In the genomic region with DNA sequence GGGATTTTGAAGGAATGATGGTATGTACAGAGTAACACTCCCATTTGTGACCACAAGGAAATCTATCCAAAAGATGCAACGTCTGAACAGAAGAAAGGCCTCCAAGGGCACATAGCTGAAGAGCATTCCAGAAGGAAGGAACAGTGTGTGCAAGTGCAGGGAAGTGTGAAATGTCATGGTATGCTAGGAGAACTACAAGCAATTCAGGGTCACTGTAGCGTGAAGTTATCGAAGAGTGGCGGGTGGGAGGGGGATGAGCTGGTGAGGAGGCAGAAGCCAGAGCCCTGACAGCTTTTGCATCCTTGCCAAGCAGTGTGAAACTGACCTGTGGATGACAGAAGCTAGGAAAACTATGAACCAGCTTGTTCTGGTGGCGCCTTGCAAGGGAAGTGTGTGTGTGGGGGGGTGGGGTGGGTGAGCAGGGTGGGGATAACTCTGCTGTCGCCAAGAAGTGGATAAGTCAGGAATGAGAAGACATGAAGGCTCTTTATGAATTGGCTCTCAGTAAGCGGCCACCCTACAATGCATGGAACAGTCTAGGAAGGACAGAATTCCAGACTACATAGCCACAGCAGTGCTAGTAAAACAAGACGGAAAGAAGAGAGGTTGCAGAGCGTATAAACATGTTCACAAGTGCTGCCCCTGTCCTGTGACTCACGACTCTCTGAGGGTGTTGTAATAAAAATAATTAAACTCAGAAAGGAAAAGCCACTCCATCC, we compare ENCODE assay signal across 11 mouse cellular contexts.
DNase-seq lines count a peak whose midpoint lies in the region; ATAC-seq and TF ChIP-seq lines count a peak whose summit lies in the region.
"Had no signal": no experiment of that assay in that cellular context is flagged by ENCODE, and none has a peak within 500 bp of the region (broad histone marks: within the 10 kb centered on the region; RNA-seq: fewer than 3 reads in every experiment).

No protein-coding gene starts in this region.

- 57% methylated on average over 10 of the region's 10 CpGs for WGBS in lung, postnatal 0 days
- whole genome bisulfite sequencing in hindbrain, embryonic 11.5 days, result 53% methylated on average over 10 of the region's 10 CpGs

- ATAC-seq in lung, postnatal 0 days, result peak; percentile 57
- ATAC-seq in hindbrain, embryonic 11.5 days (ENCODE audit: low FRiP score), result peak; percentile 86

- no peaks in the 10 kb centered on the region for H3K9me3 ChIP-seq in lung, postnatal 0 days (ENCODE audit: low read length)
- no peaks in the 10 kb centered on the region for H3K9me3 ChIP-seq in hindbrain, embryonic 11.5 days (ENCODE audit: control insufficient read depth, low read length)

- no peak overlapping the region for H3K4me2 ChIP-seq in lung, postnatal 0 days (replicated peaks; ENCODE audit: low read depth, low read length)
- no peak overlapping the region for H3K4me2 ChIP-seq in hindbrain, embryonic 11.5 days (replicated peaks; ENCODE audit: low read depth, low read length)

- H3K4me1 ChIP-seq in lung, postnatal 0 days (ENCODE audit: insufficient read depth, low read depth, low read length), result no peaks in the 10 kb centered on the region
- no peaks in the 10 kb centered on the region for H3K4me1 ChIP-seq in hindbrain, embryonic 11.5 days (replicated peaks; ENCODE audit: control insufficient read depth, insufficient read depth, low read length)

- H3K4me3 ChIP-seq in lung, postnatal 0 days (ENCODE audit: low read depth, low read length), result no peak overlapping the region
- H3K4me3 ChIP-seq in hindbrain, embryonic 11.5 days (ENCODE audit: low read depth, low read length), result no peak overlapping the region

- H3K27ac ChIP-seq in lung, postnatal 0 days (ENCODE audit: low read length), result no peak overlapping the region
- no peak overlapping the region for H3K27ac ChIP-seq in hindbrain, embryonic 11.5 days (ENCODE audit: low read depth, low read length)

- H3K27me3 ChIP-seq in lung, postnatal 0 days (replicated peaks; ENCODE audit: insufficient read depth, low read length), result no peaks in the 10 kb centered on the region
- no peaks in the 10 kb centered on the region for H3K27me3 ChIP-seq in hindbrain, embryonic 11.5 days (ENCODE audit: control insufficient read depth, insufficient read depth, low read length)
- H3K27me3 ChIP-seq: CH12.LX had no signal

- no peak; the same call in 1 of the 2 replicates for TF ChIP-seq CTCF in lung, postnatal 0 days (IDR thresholded peaks at IDR 0.05)

- DNase-seq in lung, postnatal 0 days (ENCODE audit: low spot score), result peak; percentile 45
- DNase-seq in lung, postnatal 25 days (ENCODE audit: low spot score), result no peak
- peak; percentile 55 for DNase-seq in hindbrain, embryonic 11.5 days (ENCODE audit: low spot score)
- DNase-seq in kidney, postnatal 25 days, result peak; percentile 6 to 49
- DNase-seq in retina, embryonic 14.5 days (ENCODE audit: low spot score), result peak; percentile 85
- no peak for DNase-seq in spleen, postnatal 14 days (ENCODE audit: low spot score in 2 of 2)
- DNase-seq in frontal cortex, postnatal 36 days (ENCODE audit: low spot score in 2 of 2), result no peak
- DNase-seq in liver, result no peak
- DNase-seq: spleen, adult 18-20 months; thymus, postnatal 25 days had no signal

- TF ChIP-seq EP300 in lung, postnatal 0 days (IDR thresholded peaks at IDR 0.05), result 0 out of 2 replicates have a peak, but pooled peaks have one; percentile 27

- no peaks in the 10 kb centered on the region for H3K36me3 ChIP-seq in lung, postnatal 0 days (ENCODE audit: insufficient read depth, low read length)
- H3K36me3 ChIP-seq in hindbrain, embryonic 11.5 days (ENCODE audit: control insufficient read depth, insufficient read depth, low read length), result no peaks in the 10 kb centered on the region

- H3K9ac ChIP-seq in lung, postnatal 0 days (replicated peaks; ENCODE audit: low read depth), result no peak overlapping the region
- no peak overlapping the region for H3K9ac ChIP-seq in hindbrain, embryonic 11.5 days (ENCODE audit: low read depth, low read length)

Comparison
In these comparisons a context has a peak if more than half of its experiments do, and no peak if none do; other contexts are left out.
1. DNase-seq: peak in lung, postnatal 0 days (single experiment), hindbrain, embryonic 11.5 days (single experiment), kidney, postnatal 25 days (2 of 2) and retina, embryonic 14.5 days (single experiment); none in lung, postnatal 25 days (single experiment), spleen, postnatal 14 days (0 of 2), frontal cortex, postnatal 36 days (0 of 2) and liver (single experiment).